Mouse (Mus musculus) urinary bladder, postnatal 4 days (tissue): ENCODE results near the gene Cass4.

Experiments
- DNase-seq, 2 experiments: peaks; one replicate each; pipeline ENCODE4 v3.0.0; 2021 to 2022; ENCODE audit warnings: low spot score in 2 of 2

The Cass4 gene

GRCm38 (mm10) chr2:172481654-172482385, 88.2 kb downstream of the Cass4 start:
- no peak for DNase-seq
